Comparison of ENCODE assay signal across 14 mouse cellular contexts in genomic region chr4:62395806-62396205, GRCm38 (mm10). TPM values are rescaled to one million over a fixed set of nuclear protein-coding genes. Genes with fewer than 3 reads are reported as not detected.
DNase-seq lines count a peak whose midpoint lies in the region; ATAC-seq lines count a peak whose summit lies in the region.
"Had no signal": no experiment of that assay in that cellular context is flagged by ENCODE, and none has a peak within 500 bp of the region (broad histone marks: within the 10 kb centered on the region; RNA-seq: fewer than 3 reads in every experiment).

No protein-coding gene starts in this region.

- DNase-seq in adrenal gland, postnatal 10 days: peak; percentile 43
- DNase-seq in adrenal gland, adult 18-20 months (ENCODE audit: low spot score in 2 of 2): no peak
- peak; percentile 21 for DNase-seq in lung, postnatal 25 days (ENCODE audit: low spot score)
- DNase-seq in lung, postnatal 10 days: no peak
- peak; percentile 44 for DNase-seq in adrenal gland, postnatal 14 days
- DNase-seq in cerebellum, postnatal 10 days: no peak
- DNase-seq: cerebellum, adult 8-10 months; cerebellum, postnatal 25 days; gastrocnemius, postnatal 36 days; heart, adult 11 months; heart, postnatal 36 days had no signal

- no peak for ATAC-seq in monocyte, adult 5-6 weeks (replicated peaks; ENCODE audit: insufficient number of reproducible peaks, low FRiP score, low TSS enrichment, poor library complexity, severe bottlenecking)
- ATAC-seq: forebrain, embryonic 15.5 days had no signal

RNA-seq across cellular contexts. Expression of gene Cdc26, which starts 12.6 kb away (rescaled TPM):
- 10 to 100 TPM; 60.0 to 70.8 TPM for total RNA-seq in adrenal gland, postnatal 10 days (2021)
- 10 to 100 TPM; 61.2 to 63.0 TPM for total RNA-seq in adrenal gland, adult 18-20 months (2021)
- total RNA-seq in adrenal gland, postnatal 14 days (2021): 67.1 and 70.0 TPM in 2 replicates
- 40.8 to 57.0 TPM (median 49.4 TPM) in 3 replicates for total RNA-seq in monocyte, adult 5-6 weeks (2017)

RNA-seq across cellular contexts. Expression of gene Prpf4, which starts 12.8 kb away (rescaled TPM):
- 10 to 100 TPM; 19.8 to 21.3 TPM for total RNA-seq in adrenal gland, postnatal 10 days (2021)
- total RNA-seq in adrenal gland, adult 18-20 months (2021): 10 to 100 TPM; 22.8 to 27.6 TPM
- 21.4 and 26.3 TPM in 2 replicates for total RNA-seq in adrenal gland, postnatal 14 days (2021)
- 10.7 to 14.9 TPM (median 11.4 TPM) in 3 replicates for total RNA-seq in monocyte, adult 5-6 weeks (2017)

RNA-seq across cellular contexts. Expression of gene Slc31a1, which starts 35.3 kb away (rescaled TPM):
- 10 to 100 TPM; 59.3 to 59.5 TPM for total RNA-seq in adrenal gland, postnatal 10 days (2021)
- 10 to 100 TPM; 49.1 to 50.2 TPM for total RNA-seq in adrenal gland, adult 18-20 months (2021)
- total RNA-seq in adrenal gland, postnatal 14 days (2021): 57.8 and 58.8 TPM in 2 replicates
- total RNA-seq in monocyte, adult 5-6 weeks (2017): 10.2 to 14.9 TPM (median 13.8 TPM) in 3 replicates

RNA-seq across cellular contexts. Expression of gene Fkbp15, which starts 35.5 kb away (rescaled TPM):
- 10 to 100 TPM; 30.1 to 36.6 TPM for total RNA-seq in adrenal gland, postnatal 10 days (2021)
- 10 to 100 TPM; 31.4 to 32.1 TPM for total RNA-seq in adrenal gland, adult 18-20 months (2021)
- total RNA-seq in adrenal gland, postnatal 14 days (2021): 33.5 and 35.6 TPM in 2 replicates
- 94.1 to 128 TPM (median 123 TPM) in 3 replicates for total RNA-seq in monocyte, adult 5-6 weeks (2017)

RNA-seq across cellular contexts. Expression of gene Rnf183, which starts 39.2 kb away (rescaled TPM):
- total RNA-seq in adrenal gland, postnatal 10 days (2021): not detected
- total RNA-seq in adrenal gland, adult 18-20 months (2021): 1 to 10 TPM in 1 of 2 experiments, not detected in 1; 1.1 TPM
- total RNA-seq in adrenal gland, postnatal 14 days (2021): not detected in 2 replicates
- total RNA-seq in monocyte, adult 5-6 weeks (2017): not detected in 3 replicates
- total RNA-seq: gastrocnemius, adult 8-10 months; gastrocnemius, postnatal 36 days; heart, postnatal 36 days had no signal

Comparison
In these comparisons a context has a peak if more than half of its experiments do, and no peak if none do; other contexts are left out.
1. DNase-seq: peak in adrenal gland, postnatal 10 days (single experiment), lung, postnatal 25 days (single experiment) and adrenal gland, postnatal 14 days (single experiment); none in adrenal gland, adult 18-20 months (0 of 2), lung, postnatal 10 days (single experiment) and cerebellum, postnatal 10 days (0 of 2).